Mouse (Mus musculus): ENCODE measurements around the gene Farp1.
"Not testable (repeated sequence)": the region's sequence is repeated elsewhere in the genome, so short reads cannot be mapped to it uniquely, and the experiment has no call there.

Gene Farp1

GRCm38 (mm10) chr14:121034973-121035662, at the start of gene Farp1:
Farp1 (plus strand) TSS chr14:121035200.
- peak; percentile 76 for DNase-seq

DNA sequence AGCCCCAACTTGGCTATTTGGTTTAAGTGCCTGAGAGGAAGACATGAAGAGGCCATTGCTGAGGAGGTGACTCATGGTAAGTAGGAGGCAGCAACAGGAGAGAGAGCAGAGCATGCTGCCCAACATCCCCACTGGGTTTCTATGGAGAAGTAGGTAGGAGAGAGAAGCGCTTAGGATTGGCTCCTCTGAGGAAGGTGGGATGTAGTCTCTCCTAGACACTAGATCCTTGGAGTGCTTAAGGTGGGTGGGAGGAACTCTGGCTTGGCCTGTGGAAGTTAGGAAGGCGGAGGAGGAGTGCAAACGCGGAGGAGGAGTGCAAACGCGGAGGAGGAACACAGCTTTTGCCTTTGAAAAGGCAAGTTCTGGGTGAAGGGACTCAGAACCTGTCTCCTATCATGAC, 45.9 kb upstream of the Farp1 start:
- no peak for DNase-seq

DNA sequence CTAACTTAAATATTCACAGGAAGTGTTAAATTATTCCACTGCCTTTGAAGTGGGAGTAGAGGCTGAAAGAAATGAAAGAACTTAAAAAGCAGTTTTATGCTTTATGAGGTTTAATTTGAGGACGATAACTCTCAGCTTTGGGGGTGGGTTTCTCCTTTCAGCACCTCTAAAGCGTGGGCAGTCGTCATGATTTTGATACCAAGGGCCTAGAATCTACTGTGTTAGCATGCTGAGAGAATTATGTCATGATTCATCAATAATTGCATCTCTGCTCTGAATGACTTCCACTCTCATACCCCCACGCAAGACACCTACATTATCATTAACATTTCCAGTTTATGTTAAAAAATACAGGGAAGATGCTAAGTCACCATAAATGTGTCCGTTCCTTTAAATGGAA, 37.3 kb upstream of the Farp1 start:
- no peak for DNase-seq

DNA sequence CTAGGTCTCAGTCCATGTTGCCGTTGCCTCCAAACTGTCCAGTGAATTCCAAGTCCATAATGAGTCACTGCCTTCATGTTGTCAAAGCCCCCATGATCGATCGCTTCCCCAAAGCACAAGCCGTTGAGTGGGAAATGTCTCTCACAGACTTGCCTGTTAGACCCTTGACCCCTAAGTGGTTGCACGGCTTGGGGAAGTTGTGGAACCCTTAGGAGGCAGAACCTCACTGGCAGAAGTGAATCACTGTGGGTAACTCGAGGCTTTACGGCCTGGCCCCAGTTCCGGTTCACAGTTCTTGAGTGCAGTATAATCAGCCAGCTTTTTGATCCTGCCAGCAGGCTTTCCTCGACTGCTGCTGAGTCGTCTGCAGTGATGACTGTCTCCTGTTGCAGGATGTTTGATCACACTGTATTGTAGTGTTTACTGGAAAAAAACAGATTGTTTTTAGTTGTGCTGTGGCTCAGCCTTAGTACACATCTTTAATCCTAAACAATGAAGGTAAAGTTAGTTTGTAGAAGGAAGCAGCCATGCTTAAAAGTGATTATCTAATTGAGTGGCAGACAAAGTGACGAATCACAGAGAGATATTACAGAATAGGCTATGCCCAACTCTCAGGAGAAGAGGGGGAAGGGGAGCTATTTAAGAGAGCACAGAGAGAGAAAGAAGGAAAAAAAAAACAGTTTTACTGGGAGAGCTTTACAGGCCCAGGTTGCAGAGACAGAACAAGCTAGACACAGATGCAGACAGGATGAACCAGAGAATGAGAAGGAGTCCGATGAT, 34.2 kb upstream of the Farp1 start:
- no peak for DNase-seq

- no peak for DNase-seq
These were observed 29.4 kb upstream of the Farp1 start for GRCm38 (mm10) chr14:121005621-121006020.

- DNase-seq, result no peak
These were observed 29.0 kb upstream of the Farp1 start for GRCm38 (mm10) chr14:121006021-121006420.

- no peak for DNase-seq
These were observed 19.8 kb upstream of the Farp1 start for GRCm38 (mm10) chr14:121015114-121015690.

DNA sequence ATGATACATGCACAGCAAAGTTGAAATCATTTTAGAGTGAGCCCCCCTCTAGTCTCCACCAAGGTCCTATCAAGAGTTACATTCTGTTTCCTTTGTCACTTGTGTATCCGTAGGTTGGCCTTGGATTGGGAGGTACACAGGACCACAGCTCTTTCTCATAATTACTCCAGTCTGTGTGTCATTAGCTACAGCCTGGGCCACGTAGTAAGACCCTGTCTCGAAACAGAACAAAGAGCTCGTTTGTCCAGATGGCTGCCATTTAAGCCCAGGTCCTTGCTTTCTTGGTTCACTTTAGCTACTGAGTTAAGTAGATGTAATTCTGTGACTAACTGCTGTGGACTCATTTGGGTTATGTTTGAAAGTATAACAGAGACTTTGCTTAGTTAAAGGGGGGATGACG, 12.6 kb upstream of the Farp1 start:
- DNase-seq, result no peak

- DNase-seq, result no peak
These were observed 9.6 kb upstream of the Farp1 start for GRCm38 (mm10) chr14:121025381-121025780.

- DNase-seq, result no peak
These were observed 3.6 kb upstream of the Farp1 start for GRCm38 (mm10) chr14:121031396-121031795.

DNA sequence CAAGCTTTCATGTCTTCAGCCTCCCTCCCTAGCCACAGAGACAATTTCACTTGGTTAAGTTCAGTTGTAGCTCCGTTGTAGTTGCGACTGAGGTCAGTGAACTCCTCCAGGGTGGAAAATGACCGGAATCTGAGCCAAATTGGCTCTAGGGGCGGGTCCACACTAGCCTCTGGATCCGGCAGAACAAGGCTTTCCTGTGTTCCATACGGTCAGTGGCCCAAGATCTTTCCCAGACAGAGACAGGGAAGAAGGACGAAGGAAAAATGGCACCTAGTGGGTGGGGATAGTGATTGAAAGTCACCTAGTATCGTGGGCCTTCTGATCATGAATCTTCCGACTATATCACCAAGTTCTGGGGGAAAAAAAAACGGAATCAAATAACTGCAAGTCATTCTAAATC, 475 bp upstream of the Farp1 start:
- DNase-seq, result no peak

DNA sequence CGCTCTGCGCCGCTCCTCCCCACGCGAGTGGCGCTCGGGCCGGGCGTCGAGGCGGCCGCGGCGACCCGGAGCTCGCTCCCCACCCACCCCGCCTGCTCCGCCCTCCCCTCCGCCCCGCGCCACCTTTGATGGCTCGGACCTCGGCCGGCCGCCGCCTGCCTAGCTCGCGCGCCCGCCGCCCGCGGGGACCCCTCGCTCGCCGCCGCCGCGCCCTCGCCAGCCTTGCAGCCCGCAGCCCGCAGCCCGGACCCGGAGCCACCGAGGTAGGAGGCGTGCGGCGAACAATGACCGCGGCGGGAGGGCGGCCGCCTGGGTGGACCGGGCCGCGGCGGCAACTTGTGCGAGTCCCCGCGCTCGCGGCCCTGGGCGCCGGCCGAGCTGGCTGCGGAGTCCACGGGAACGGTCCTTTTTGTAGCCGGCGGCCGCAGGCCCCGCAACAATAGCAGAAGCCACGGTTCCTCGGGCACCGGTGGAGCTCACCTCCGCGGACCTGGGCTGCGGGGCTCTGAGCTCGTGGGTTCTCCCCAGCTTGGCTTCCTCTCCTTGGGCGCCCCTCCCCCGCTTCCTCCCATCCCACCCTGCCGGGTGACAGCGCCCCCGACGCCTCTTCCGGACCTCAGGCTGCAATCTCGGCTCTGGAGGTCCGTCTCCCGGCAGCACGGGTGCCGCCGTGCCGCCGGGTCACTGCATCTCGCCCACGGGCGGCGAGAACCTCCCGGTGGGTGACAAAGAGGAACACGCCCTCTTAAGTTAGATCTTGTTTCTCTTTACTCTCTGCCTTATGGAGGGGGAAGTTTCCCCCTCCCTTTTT, 868 bp downstream of the Farp1 start:
- DNase-seq, result peak; percentile 81

DNA sequence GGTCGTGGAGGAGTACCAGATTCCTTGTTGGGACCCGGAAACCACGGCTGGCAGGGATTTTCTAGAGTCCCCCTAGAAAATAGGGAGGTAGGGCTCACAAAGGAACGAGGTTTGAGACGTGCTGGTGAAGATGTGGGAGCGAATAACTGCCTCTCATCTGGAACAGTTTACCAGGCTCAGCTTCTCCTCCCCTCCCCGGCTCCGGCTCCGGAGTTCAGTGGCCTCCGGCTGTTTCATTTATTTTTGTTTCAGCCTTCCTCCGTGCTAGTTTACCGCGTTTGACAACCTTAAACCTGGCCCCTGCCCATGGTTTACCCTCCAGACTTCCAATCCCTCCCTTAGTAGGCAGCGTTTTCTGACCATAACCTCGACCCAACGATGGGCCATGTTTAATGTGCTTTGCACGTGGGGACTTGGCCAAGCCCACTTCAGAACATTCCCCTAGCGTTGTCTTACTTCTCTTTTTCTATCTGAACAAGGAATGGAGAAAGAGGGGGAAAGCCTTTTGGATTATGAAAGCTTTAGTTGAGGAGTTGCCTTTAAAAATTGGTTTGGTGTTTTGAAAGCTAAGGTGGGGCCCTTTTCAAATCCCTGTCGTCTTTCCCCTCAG, 1.7 kb downstream of the Farp1 start:
- peak; percentile 23 for DNase-seq

- DNase-seq, result no peak
These were observed 2.3 kb downstream of the Farp1 start for GRCm38 (mm10) chr14:121037276-121037675.

- no peak for DNase-seq
These were observed 3.7 kb downstream of the Farp1 start for GRCm38 (mm10) chr14:121038676-121039075.

DNA sequence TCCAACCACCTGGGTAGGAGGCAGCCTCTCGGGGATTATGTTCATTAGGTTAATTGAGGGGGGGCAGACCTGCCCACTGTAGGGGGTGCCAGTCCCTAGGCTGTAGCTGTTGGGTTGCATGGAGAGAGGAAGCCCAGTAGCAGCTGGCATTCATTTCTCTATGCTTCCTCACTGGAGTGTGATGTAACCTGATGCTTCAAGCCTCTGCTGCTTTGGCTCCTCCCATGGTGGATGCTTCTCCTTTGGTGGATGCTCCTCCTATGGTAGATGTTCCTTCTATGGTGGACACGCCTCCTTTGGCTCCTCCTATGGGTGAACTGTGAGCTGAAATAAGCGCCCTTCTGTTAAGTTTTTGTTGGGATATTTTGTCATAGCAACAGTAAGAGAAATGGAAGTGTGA, 9.1 kb downstream of the Farp1 start:
- no peak for DNase-seq

GRCm38 (mm10) chr14:121046313-121046961, 11.4 kb downstream of the Farp1 start:
- no peak for DNase-seq

DNA sequence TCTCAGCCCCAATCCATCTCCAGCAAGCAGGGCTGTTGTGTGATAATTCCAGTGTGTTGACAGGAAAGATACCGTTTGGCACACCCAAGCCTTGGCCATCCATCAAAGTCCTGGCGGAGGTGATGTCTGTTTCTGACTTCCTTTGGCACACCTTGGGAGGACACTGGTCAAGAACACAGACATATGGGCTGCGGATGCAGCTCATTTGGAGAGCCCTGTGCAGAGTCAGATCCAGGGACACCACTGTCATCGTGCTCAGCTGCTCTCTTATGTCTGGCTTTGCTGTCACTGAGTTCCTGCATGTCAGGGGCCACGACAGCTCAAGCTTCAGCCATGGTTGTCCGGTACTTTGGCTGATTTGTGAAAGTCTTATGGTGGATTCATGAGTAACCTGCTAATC, 12.8 kb downstream of the Farp1 start:
- no peak for DNase-seq

GRCm38 (mm10) chr14:121051002-121051401, 16.0 kb downstream of the Farp1 start:
- DNase-seq, result not testable (repeated sequence)

DNA sequence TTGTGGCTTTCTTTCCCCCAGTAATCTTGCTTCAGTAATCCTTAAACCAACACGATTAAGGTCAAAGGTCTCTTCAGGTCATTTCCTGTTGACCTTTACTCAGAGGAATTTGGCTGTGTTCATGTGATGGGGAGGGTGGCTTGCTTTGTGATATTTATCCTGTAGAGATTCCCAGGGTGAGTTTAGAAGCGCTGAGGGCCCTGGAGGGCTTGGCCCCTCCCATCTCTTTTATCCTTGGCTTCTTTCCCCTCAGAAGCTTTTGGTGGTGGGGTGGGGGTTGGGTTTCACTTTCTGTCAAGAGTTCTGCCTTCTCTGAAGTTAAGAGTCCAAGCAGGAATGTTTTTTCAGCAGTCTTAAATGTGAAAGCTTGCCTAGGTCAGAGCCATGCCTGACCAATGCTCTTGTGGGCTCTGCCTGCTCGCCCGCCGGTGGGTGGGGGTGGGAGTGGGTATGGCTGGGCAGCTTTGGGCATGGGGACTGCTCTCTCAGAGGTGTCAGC, 18.1 kb downstream of the Farp1 start:
- no peak for DNase-seq

DNA sequence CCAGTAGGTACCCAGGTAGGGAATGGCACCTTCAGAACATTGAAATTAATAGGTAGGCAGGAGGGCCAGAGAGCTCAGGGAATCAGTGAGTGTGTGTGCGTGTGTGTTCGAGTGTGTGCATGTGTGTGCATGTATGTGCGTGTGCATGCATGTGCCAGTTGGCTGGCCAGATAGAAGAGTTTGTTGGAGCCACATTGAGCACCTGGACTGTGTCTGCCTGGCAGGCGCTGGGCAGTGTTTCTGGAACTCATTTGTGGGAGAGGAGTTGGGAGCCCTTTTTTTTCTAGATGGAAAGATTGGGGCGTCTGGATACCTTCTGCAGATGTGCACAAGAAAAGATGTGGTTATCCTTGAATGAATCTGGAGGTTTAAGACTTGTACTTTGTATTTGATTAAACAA, 19.1 kb downstream of the Farp1 start:
- DNase-seq, result no peak

DNA sequence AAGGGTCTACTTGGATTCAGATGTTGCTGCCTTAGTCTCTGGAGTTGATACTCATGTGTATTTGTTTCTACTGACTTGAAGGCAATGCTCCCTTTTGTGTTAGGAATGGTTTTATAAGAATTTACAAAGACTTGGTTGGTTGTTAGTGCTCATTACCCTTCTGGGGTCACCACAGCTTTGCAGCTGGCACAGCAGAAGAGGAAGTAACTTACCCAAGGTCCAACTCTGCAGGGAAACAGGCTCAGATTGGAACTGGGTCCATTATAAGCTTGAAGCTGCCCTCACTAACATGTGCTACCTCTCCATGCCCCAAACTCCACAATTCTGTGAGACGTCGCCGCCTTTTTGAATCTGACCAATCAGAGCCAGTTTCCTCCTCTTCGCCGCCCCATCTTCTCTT, 22.8 kb downstream of the Farp1 start:
- no peak for DNase-seq

All from right cerebral cortex, postnatal 4 days (tissue).